Mouse (Mus musculus) cerebellum, adult 2 months (tissue): ENCODE data around the gene Zfp706. TPM values are rescaled to one million over a fixed set of nuclear protein-coding genes. Genes with fewer than 3 reads are reported as not detected.
A peak's percentile ranks its signal among the peaks of the same experiment; 100 is the strongest.

Source experiments
- DNase-seq, 2 experiments: peaks; one replicate each; pipeline ENCODE4 v3.0.0; 2021
- H3K27ac ChIP-seq: fragments of 200-500 bp; 2 replicates; pipeline ENCODE4 v1.5.1; 2012; ENCODE audit warnings: low read length, control low read depth, inconsistent platforms; ENCODE audit not compliant: insufficient read depth
- H3K27me3 ChIP-seq: fragments of 200-500 bp; 2 replicates; pipeline ENCODE4 v1.6.1; 2012; ENCODE audit warnings: inconsistent platforms, mild to moderate bottlenecking, low read length, moderate library complexity; ENCODE audit not compliant: control insufficient read depth, insufficient read depth
- H3K4me1 ChIP-seq: fragments of 200-500 bp; 2 replicates; pipeline ENCODE4 v1.6.1; 2011; ENCODE audit warnings: low read length; ENCODE audit not compliant: control insufficient read depth, insufficient read depth
- H3K4me3 ChIP-seq: fragments of 200-500 bp; replicated peaks from 2 replicates; pipeline ENCODE3; 2011; ENCODE audit warnings: mild to moderate bottlenecking, low read depth, low read length, control low read depth; ENCODE audit not compliant: insufficient read depth
- CTCF ChIP-seq: fragments of 200-500 bp; IDR thresholded peaks from 2 replicates; pipeline ENCODE4 v1.5.1; 2011; ENCODE audit warnings: low read depth, mild to moderate bottlenecking, control low read depth, low read length, moderate library complexity, borderline replicate concordance; ENCODE audit not compliant: insufficient read depth
- POLR2A ChIP-seq: fragments of 200-500 bp; IDR thresholded peaks from 2 replicates; pipeline ENCODE4 v1.6.1; 2011; ENCODE audit warnings: low read length, control low read depth, borderline replicate concordance; ENCODE audit not compliant: insufficient read depth
- WGBS: fragments of 180-500 bp; shearing (Covaris S2); methylation state at CpG from one replicate; pipeline ENCODE4 v1.1.7; 2018; 5-methylcytosine and 5-hydroxymethylcytosine counted together
- polyA plus RNA-seq: library from polyadenylated mRNA; depleted of rRNA; stranded (reverse); fragments of >200 nt; gene quantifications from 2 replicates; pipeline ENCODE4 v1.2.3, GENCODE M21; 2012

Gene Zfp706
- polyA plus RNA-seq, 1 experiment: 125 TPM

GRCm38 (mm10) chr15:37027956-37028355 is 20.4 kb upstream of the Zfp706 start:
- no peak overlapping the region for H3K4me3 ChIP-seq
- no peaks in the 10 kb centered on the region for H3K4me1 ChIP-seq
- no peak for DNase-seq
- TF ChIP-seq POLR2A: no peak
- TF ChIP-seq CTCF: no peak
- no peaks in the 10 kb centered on the region; the same call in 1 of the 2 replicates for H3K27me3 ChIP-seq
- H3K27ac ChIP-seq: no peak overlapping the region

- H3K4me3 ChIP-seq: no peak overlapping the region
- no peak overlapping the region for H3K27ac ChIP-seq
- WGBS: 94% methylated on average over 4 of the region's 4 CpGs
- no peak for DNase-seq
- no peaks in the 10 kb centered on the region; the same call in 1 of the 2 replicates for H3K27me3 ChIP-seq
- TF ChIP-seq POLR2A (no peak), CTCF (no peak)
- no peaks in the 10 kb centered on the region for H3K4me1 ChIP-seq
Observed at GRCm38 (mm10) chr15:37026458-37026857, 18.9 kb upstream of the Zfp706 start.

GRCm38 (mm10) chr15:37020581-37021245 is 13.1 kb upstream of the Zfp706 start:
- H3K27me3 ChIP-seq: no peaks in the 10 kb centered on the region
- DNase-seq: peak; percentile 37 to 50
- H3K4me1 ChIP-seq: peaks cover 6% of the 10 kb centered on the region
- H3K4me3 ChIP-seq: no peak overlapping the region
- TF ChIP-seq POLR2A: no peak
- peak; percentile 49; the same call in 1 of the 2 replicates for TF ChIP-seq CTCF
- peak overlapping the region; percentile 6; the same call in 1 of the 2 replicates for H3K27ac ChIP-seq

GRCm38 (mm10) chr15:37019434-37019833 is 11.9 kb upstream of the Zfp706 start:
- TF ChIP-seq POLR2A (no peak), CTCF (no peak)
- whole genome bisulfite sequencing: 66% methylated on average over 3 of the region's 3 CpGs

DNA sequence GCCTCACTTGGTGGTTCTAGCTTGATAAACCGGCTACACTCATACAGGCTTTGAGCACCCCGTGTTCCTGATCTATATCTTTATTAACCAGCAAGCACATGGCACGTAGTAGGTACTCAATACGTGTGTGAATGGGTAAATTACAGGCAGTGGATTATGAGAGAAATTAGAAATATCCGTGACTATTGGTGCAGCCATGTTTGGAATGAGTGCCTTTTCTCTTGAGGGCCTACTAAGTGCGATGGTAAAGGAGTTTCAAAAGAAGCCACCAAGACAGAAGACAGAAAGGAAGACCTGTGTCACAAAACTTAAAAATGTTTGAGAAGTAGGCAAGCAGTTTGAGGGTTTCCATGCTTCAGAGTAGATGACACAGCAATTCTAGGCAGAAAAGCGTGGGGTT is 4.3 kb upstream of the Zfp706 start:
- WGBS: 94% methylated on average over 7 of the region's 7 CpGs
- no peak for DNase-seq
- no peaks in the 10 kb centered on the region for H3K27me3 ChIP-seq
- H3K4me3 ChIP-seq: no peak overlapping the region
- no peak overlapping the region for H3K27ac ChIP-seq
- 0 out of 2 replicates have a peak, but pooled peaks cover 2% of the 10 kb centered on the region for H3K4me1 ChIP-seq
- TF ChIP-seq CTCF (no peak), POLR2A (no peak)

More at GRCm38 (mm10) chr15:37019434-37019833, 11.9 kb upstream of the Zfp706 start:
- no peak overlapping the region for H3K27ac ChIP-seq
- H3K27me3 ChIP-seq: no peaks in the 10 kb centered on the region
- no peak overlapping the region for H3K4me3 ChIP-seq
- DNase-seq: no peak
- H3K4me1 ChIP-seq: peaks cover 6% of the 10 kb centered on the region

DNA sequence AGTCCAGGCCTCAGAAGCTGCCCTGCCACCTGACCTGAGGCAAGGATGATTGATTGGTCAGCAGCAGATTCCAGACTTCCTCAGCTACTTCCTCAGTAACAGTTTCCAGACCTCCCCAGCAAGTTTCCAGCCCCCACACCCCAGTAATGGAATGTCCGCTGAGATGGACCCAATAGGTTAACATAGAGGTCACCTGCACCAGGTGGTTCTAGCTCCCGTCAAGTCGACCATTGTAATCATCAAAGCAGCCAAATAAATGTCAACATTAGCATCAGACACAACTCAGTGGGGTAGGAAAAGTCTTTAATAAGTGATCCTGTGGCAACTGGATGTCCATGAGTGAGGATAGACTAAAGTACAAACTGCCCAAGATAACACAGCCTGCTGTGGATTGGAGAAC is 3.7 kb upstream of the Zfp706 start:
- H3K4me1 ChIP-seq: 0 out of 2 replicates have a peak, but pooled peaks cover 2% of the 10 kb centered on the region
- no peak overlapping the region for H3K4me3 ChIP-seq
- WGBS: 83% methylated on average over 3 of the region's 3 CpGs
- no peak overlapping the region for H3K27ac ChIP-seq
- DNase-seq: no peak
- H3K27me3 ChIP-seq: no peaks in the 10 kb centered on the region
- TF ChIP-seq POLR2A (no peak), CTCF (no peak)

GRCm38 (mm10) chr15:37008546-37008945 is 973 bp upstream of the Zfp706 start:
- Histone ChIP-seq H3K27me3 (no peaks in the 10 kb centered on the region), H3K4me3 (no peak overlapping the region), H3K4me1 (peaks cover 5% of the 10 kb centered on the region), H3K27ac (no peak overlapping the region)
- DNase-seq: no peak
- TF ChIP-seq CTCF (no peak), POLR2A (no peak)

DNA sequence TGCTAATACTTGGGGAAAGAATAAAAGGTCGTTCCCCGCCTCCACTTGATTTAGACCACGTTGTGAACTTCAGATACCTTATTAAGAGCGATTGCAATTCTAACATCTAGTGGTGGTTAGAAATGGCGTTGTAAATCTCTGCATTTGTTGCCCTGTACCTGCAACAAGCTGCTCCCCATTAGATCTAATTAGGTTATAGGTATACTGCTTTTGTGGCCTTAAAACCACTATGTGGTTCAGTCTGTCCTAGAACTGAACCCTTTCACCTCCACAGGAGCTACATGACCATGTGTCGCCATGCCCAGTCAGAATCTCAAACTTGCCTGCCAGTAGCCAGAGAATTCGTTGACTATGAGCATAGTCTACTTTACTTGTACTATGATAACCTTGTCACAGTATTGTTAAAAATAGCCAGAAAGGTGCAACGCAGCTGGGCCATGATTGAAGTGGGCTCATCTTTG is 416 bp upstream of the Zfp706 start:
- Histone ChIP-seq H3K4me3 (peak overlapping the region; percentile 91), H3K27me3 (no peaks in the 10 kb centered on the region), H3K4me1 (peaks cover 5% of the 10 kb centered on the region), H3K27ac (peak overlapping the region; percentile 100)
- TF ChIP-seq POLR2A (no peak), CTCF (no peak)
- DNase-seq: peak in 1 of 2 experiments; percentile 40
- WGBS: 12% methylated on average over 8 of the region's 8 CpGs
